Mouse (Mus musculus) olfactory bulb, adult 2 months (tissue): ENCODE results near the gene Ufsp1.
A peak's percentile ranks its signal among the peaks of the same experiment; 100 is the strongest.

Experiments used
- CTCF ChIP-seq: fragments of 200-500 bp; IDR thresholded peaks from 2 replicates; pipeline ENCODE4 v1.5.1; 2012; ENCODE audit warnings: low read depth, mild to moderate bottlenecking, low read length, moderate library complexity; ENCODE audit not compliant: insufficient read depth
- POLR2A ChIP-seq: fragments of 200-500 bp; IDR thresholded peaks from 2 replicates; pipeline ENCODE4 v1.6.1; 2012; ENCODE audit warnings: mild to moderate bottlenecking, low read depth, low read length, moderate library complexity; ENCODE audit not compliant: insufficient read depth

DNA sequence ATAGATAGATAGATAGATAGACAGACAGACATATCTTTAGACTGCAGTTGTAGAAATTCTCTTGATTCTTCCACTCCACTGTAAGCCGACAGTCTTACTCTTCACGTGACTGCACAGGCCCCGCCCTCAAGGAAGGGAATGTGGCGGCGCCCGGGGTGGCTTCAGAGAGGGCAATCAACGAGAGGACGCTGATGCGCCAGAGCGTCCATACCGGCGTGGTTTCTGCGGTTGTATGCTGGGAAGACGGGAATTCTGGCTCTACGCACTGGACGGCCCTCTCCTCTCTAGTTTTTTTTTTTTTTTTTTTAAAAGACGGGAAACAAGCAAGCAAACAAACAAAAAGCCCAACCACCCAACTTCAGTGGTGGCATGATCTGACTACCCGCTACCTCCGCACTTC lies 43.8 kb downstream of the Ufsp1 start:
- TF ChIP-seq POLR2A (0 out of 2 replicates have a peak, but pooled peaks have one; percentile 25), CTCF (no peak)
